ENCODE assay signal across 13 mouse cellular contexts in the genomic region with DNA sequence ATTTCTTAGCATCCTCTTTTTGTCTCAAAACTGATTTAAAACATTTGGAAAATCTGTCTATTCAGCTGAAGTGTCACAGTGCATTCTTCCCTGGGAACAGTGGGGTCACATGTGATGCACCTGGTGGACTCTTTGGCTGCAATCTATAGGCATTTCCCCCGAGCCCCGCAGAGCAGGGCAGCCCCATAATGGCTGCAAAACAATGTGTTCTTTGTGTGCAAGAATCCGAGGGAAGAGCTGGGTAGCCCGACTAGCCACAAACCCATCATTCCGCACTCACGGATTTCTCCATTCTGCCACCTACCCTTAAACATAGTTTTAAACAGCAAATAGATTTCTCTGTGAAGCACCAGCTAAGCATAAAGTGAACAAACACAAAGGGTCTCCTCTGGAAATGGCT.
DNase-seq lines count a peak whose midpoint lies in the region; ATAC-seq and TF ChIP-seq lines count a peak whose summit lies in the region.
"Had no signal": no experiment of that assay in that cellular context is flagged by ENCODE, and none has a peak within 500 bp of the region (broad histone marks: within the 10 kb centered on the region; RNA-seq: fewer than 3 reads in every experiment).

No protein-coding gene starts in this region.

- no peak overlapping the region for H3K27ac ChIP-seq in embryonic facial prominence, embryonic 12.5 days
- peak overlapping the region; percentile 67 for H3K27ac ChIP-seq in hindbrain, embryonic 14.5 days
- no peak overlapping the region for H3K27ac ChIP-seq in midbrain, postnatal 0 days (ENCODE audit: low read depth, low read length)
- H3K27ac ChIP-seq in liver, embryonic 11.5 days (ENCODE audit: low read depth, low read length): no peak overlapping the region
- H3K27ac ChIP-seq: gastrocnemius, adult 2 months; stomach, embryonic 15.5 days had no signal

- H3K9me3 ChIP-seq in embryonic facial prominence, embryonic 12.5 days: no peaks in the 10 kb centered on the region
- no peaks in the 10 kb centered on the region for H3K9me3 ChIP-seq in hindbrain, embryonic 14.5 days (ENCODE audit: control insufficient read depth, low read length)
- H3K9me3 ChIP-seq in midbrain, postnatal 0 days (ENCODE audit: low read length): no peaks in the 10 kb centered on the region
- no peaks in the 10 kb centered on the region for H3K9me3 ChIP-seq in liver, embryonic 11.5 days (ENCODE audit: control insufficient read depth, low read length)
- H3K9me3 ChIP-seq: stomach, embryonic 15.5 days had no signal

- 11% methylated on average over 6 of the region's 6 CpGs for WGBS in embryonic facial prominence, embryonic 12.5 days
- WGBS in hindbrain, embryonic 14.5 days: 11% methylated on average over 6 of the region's 6 CpGs
- WGBS in midbrain, postnatal 0 days: 15% methylated on average over 6 of the region's 6 CpGs
- WGBS in liver, embryonic 11.5 days: 69% methylated on average over 6 of the region's 6 CpGs

- H3K4me1 ChIP-seq in embryonic facial prominence, embryonic 12.5 days: peaks cover 10% of the 10 kb centered on the region; the same call in 1 of the 2 replicates
- peaks cover 17% of the 10 kb centered on the region for H3K4me1 ChIP-seq in hindbrain, embryonic 14.5 days (replicated peaks; ENCODE audit: control insufficient read depth, insufficient read depth, low read length)
- H3K4me1 ChIP-seq in midbrain, postnatal 0 days (ENCODE audit: insufficient read depth, low read length): no peaks in the 10 kb centered on the region
- no peaks in the 10 kb centered on the region for H3K4me1 ChIP-seq in liver, embryonic 11.5 days (replicated peaks; ENCODE audit: control insufficient read depth, insufficient read depth, low read length)
- H3K4me1 ChIP-seq: stomach, embryonic 15.5 days had no signal

- H3K4me3 ChIP-seq in embryonic facial prominence, embryonic 12.5 days: no peak overlapping the region
- H3K4me3 ChIP-seq in hindbrain, embryonic 14.5 days (replicated peaks; ENCODE audit: low read length): no peak overlapping the region
- H3K4me3 ChIP-seq in midbrain, postnatal 0 days (ENCODE audit: low read depth, low read length): no peak overlapping the region
- H3K4me3 ChIP-seq in liver, embryonic 11.5 days (ENCODE audit: low read depth, low read length): no peak overlapping the region
- H3K4me3 ChIP-seq: gastrocnemius, adult 2 months; stomach, embryonic 15.5 days had no signal

- H3K4me2 ChIP-seq in embryonic facial prominence, embryonic 12.5 days (replicated peaks): peak overlapping the region; percentile 14; the same call in 1 of the 2 replicates
- peak overlapping the region; percentile 20; the same call in 1 of the 2 replicates for H3K4me2 ChIP-seq in hindbrain, embryonic 14.5 days (replicated peaks)
- H3K4me2 ChIP-seq in midbrain, postnatal 0 days (ENCODE audit: low read depth, low read length, poor library complexity, severe bottlenecking): 0 out of 2 replicates have a peak overlapping the region, but pooled peaks have one; percentile 6
- H3K4me2 ChIP-seq in liver, embryonic 11.5 days: no peak overlapping the region
- H3K4me2 ChIP-seq: stomach, embryonic 15.5 days had no signal

- DNase-seq in ZHBTc4 (ENCODE audit: low read depth, low spot score) (peak; percentile 30), liver (no peak)
- DNase-seq in hindbrain, embryonic 14.5 days (ENCODE audit: low spot score): no peak
- no peak for DNase-seq in midbrain, postnatal 0 days (ENCODE audit: low spot score)
- no peak for DNase-seq in adrenal gland, postnatal 36 days
- DNase-seq in right cerebral cortex, postnatal 25 days: no peak
- no peak for DNase-seq in liver, embryonic 11.5 days (ENCODE audit: low spot score)
- DNase-seq: adrenal gland, adult 2 months; gastrocnemius, adult 2 months; kidney, postnatal 36 days; lung, adult 18-20 months had no signal

- no peak for TF ChIP-seq CTCF in midbrain, postnatal 0 days (IDR thresholded peaks at IDR 0.05)

- no peak for ATAC-seq in embryonic facial prominence, embryonic 12.5 days (ENCODE audit: insufficient number of reproducible peaks, insufficient read depth, low FRiP score, low TSS enrichment)
- ATAC-seq in hindbrain, embryonic 14.5 days (ENCODE audit: low FRiP score): peak; percentile 43; the same call in 1 of the 2 replicates
- ATAC-seq in midbrain, postnatal 0 days (ENCODE audit: low FRiP score): no peak
- ATAC-seq in liver, embryonic 11.5 days (replicated peaks; ENCODE audit: low FRiP score): no peak

- no peaks in the 10 kb centered on the region for H3K36me3 ChIP-seq in embryonic facial prominence, embryonic 12.5 days
- H3K36me3 ChIP-seq in hindbrain, embryonic 14.5 days (replicated peaks; ENCODE audit: control insufficient read depth, insufficient read depth): no peaks in the 10 kb centered on the region
- H3K36me3 ChIP-seq in midbrain, postnatal 0 days (ENCODE audit: insufficient read depth, low read length): no peaks in the 10 kb centered on the region
- no peaks in the 10 kb centered on the region for H3K36me3 ChIP-seq in liver, embryonic 11.5 days (ENCODE audit: control insufficient read depth, insufficient read depth, low read length)
- H3K36me3 ChIP-seq: stomach, embryonic 15.5 days had no signal

- no peak overlapping the region for H3K9ac ChIP-seq in embryonic facial prominence, embryonic 12.5 days
- H3K9ac ChIP-seq in hindbrain, embryonic 14.5 days: peak overlapping the region; percentile 33; the same call in 1 of the 2 replicates
- no peak overlapping the region for H3K9ac ChIP-seq in midbrain, postnatal 0 days (replicated peaks; ENCODE audit: low read length, poor library complexity, severe bottlenecking)
- H3K9ac ChIP-seq in liver, embryonic 11.5 days (ENCODE audit: low read depth, low read length): no peak overlapping the region
- H3K9ac ChIP-seq: stomach, embryonic 15.5 days had no signal

- H3K27me3 ChIP-seq in embryonic facial prominence, embryonic 12.5 days: no peaks in the 10 kb centered on the region
- no peaks in the 10 kb centered on the region for H3K27me3 ChIP-seq in hindbrain, embryonic 14.5 days (ENCODE audit: control insufficient read depth, insufficient read depth, low read length)
- H3K27me3 ChIP-seq in midbrain, postnatal 0 days (ENCODE audit: insufficient read depth, low read length): no peaks in the 10 kb centered on the region
- H3K27me3 ChIP-seq in liver, embryonic 11.5 days (replicated peaks; ENCODE audit: control insufficient read depth, insufficient read depth, low read length): no peaks in the 10 kb centered on the region
- H3K27me3 ChIP-seq: stomach, embryonic 15.5 days had no signal
